Mouse (Mus musculus): Measurements from ENCODE around the gene Wdr49.

The Wdr49 gene

GRCm38 (mm10) chr3:75482056-75482455 lies at the start of gene Wdr49:
Gene Wdr49, minus strand, starts transcription at chr3:75482156.
- DNase-seq (ENCODE audit: low spot score in 2 of 2): no peak

GRCm38 (mm10) chr3:75531074-75531473 lies 49.1 kb upstream of the Wdr49 start:
- no peak for DNase-seq (ENCODE audit: low spot score in 2 of 2)

GRCm38 (mm10) chr3:75522527-75522926 lies 40.6 kb upstream of the Wdr49 start:
- no peak for DNase-seq (ENCODE audit: low spot score in 2 of 2)

GRCm38 (mm10) chr3:75521314-75521713 lies 39.4 kb upstream of the Wdr49 start:
- DNase-seq (ENCODE audit: low spot score in 2 of 2): no peak

- peak; percentile 30 to 78 for DNase-seq (ENCODE audit: low spot score in 2 of 2)
These were observed 35.8 kb upstream of the Wdr49 start for GRCm38 (mm10) chr3:75517631-75518250.

- DNase-seq (ENCODE audit: low spot score in 2 of 2): no peak
These were observed 17.3 kb upstream of the Wdr49 start for GRCm38 (mm10) chr3:75498961-75499960.

GRCm38 (mm10) chr3:75492913-75493312 lies 11.0 kb upstream of the Wdr49 start:
- DNase-seq (ENCODE audit: low spot score in 2 of 2): no peak

GRCm38 (mm10) chr3:75475106-75475505 lies 6.8 kb downstream of the Wdr49 start:
- DNase-seq (ENCODE audit: low spot score in 2 of 2): no peak

- no peak for DNase-seq (ENCODE audit: low spot score in 2 of 2)
These were observed 7.3 kb downstream of the Wdr49 start for GRCm38 (mm10) chr3:75474657-75475056.

GRCm38 (mm10) chr3:75468154-75468553 lies 13.8 kb downstream of the Wdr49 start:
- no peak for DNase-seq (ENCODE audit: low spot score in 2 of 2)

- DNase-seq (ENCODE audit: low spot score in 2 of 2): no peak
These were observed 51.3 kb downstream of the Wdr49 start for GRCm38 (mm10) chr3:75430564-75431181.

GRCm38 (mm10) chr3:75395918-75396317 lies 86.0 kb downstream of the Wdr49 start:
- no peak for DNase-seq (ENCODE audit: low spot score in 2 of 2)

- no peak for DNase-seq (ENCODE audit: low spot score in 2 of 2)
These were observed 86.6 kb downstream of the Wdr49 start for GRCm38 (mm10) chr3:75395121-75395895.

GRCm38 (mm10) chr3:75394487-75394886 lies 87.5 kb downstream of the Wdr49 start:
- no peak for DNase-seq (ENCODE audit: low spot score in 2 of 2)

GRCm38 (mm10) chr3:75381776-75382175 lies 100.2 kb downstream of the Wdr49 start:
- no peak for DNase-seq (ENCODE audit: low spot score in 2 of 2)

GRCm38 (mm10) chr3:75353972-75354371 lies 128.0 kb downstream of the Wdr49 start:
- DNase-seq (ENCODE audit: low spot score in 2 of 2): no peak

GRCm38 (mm10) chr3:75337196-75337595 lies 144.8 kb downstream of the Wdr49 start:
- no peak for DNase-seq (ENCODE audit: low spot score in 2 of 2)

- no peak for DNase-seq (ENCODE audit: low spot score in 2 of 2)
These were observed 161.0 kb downstream of the Wdr49 start for GRCm38 (mm10) chr3:75320999-75321398.

GRCm38 (mm10) chr3:75308861-75309260 lies 173.1 kb downstream of the Wdr49 start:
- DNase-seq (ENCODE audit: low spot score in 2 of 2): no peak

- no peak for DNase-seq (ENCODE audit: low spot score in 2 of 2)
These were observed 173.7 kb downstream of the Wdr49 start for GRCm38 (mm10) chr3:75308228-75308627.

GRCm38 (mm10) chr3:75305584-75305983 lies 176.4 kb downstream of the Wdr49 start:
- DNase-seq (ENCODE audit: low spot score in 2 of 2): no peak

- no peak for DNase-seq (ENCODE audit: low spot score in 2 of 2)
These were observed 177.3 kb downstream of the Wdr49 start for GRCm38 (mm10) chr3:75304621-75305020.
